Mouse (Mus musculus) left cerebral cortex, adult 9 months (tissue): ENCODE results near the gene Tesk2.

ENCODE experiments used
- DNase-seq, 2 experiments: peaks; one replicate each; pipeline ENCODE4 v3.0.0; 2022; ENCODE audit warnings: low spot score in 2 of 2

Tesk2 gene

GRCm38 (mm10) chr4:116854286-116854685 is 133.5 kb downstream of the Tesk2 start:
- DNase-seq: no peak
